Mouse (Mus musculus) olfactory bulb, adult 2 months (tissue): ENCODE results near the gene Prkn.

Experiments used
- CTCF ChIP-seq: fragments of 200-500 bp; IDR thresholded peaks from 2 replicates; pipeline ENCODE4 v1.5.1; 2012; ENCODE audit warnings: low read depth, mild to moderate bottlenecking, low read length, moderate library complexity; ENCODE audit not compliant: insufficient read depth
- POLR2A ChIP-seq: fragments of 200-500 bp; IDR thresholded peaks from 2 replicates; pipeline ENCODE4 v1.6.1; 2012; ENCODE audit warnings: mild to moderate bottlenecking, low read depth, low read length, moderate library complexity; ENCODE audit not compliant: insufficient read depth

DNA sequence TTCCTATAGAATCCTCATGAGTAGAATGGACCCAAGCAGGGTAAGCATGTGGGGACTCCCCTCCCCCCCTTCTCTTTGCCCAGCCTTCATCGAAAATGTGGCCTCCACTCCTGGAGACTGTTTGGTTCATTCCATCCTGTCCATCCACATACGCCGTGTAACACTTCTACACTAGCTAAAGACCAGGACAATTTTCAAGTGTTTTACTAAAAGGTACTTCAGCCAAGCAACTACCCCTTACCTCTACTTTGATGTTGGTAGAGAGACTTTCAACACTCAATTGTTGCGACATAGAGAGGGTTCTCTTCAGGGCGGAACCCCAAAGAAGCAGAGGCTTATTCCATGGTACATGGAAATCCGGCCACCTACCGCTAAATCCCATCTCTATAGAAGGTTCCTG, 823.3 kb downstream of the Prkn start:
- TF ChIP-seq CTCF (no peak), POLR2A (no peak)
